Mouse (Mus musculus) thymus, adult 2 months (tissue): ENCODE measurements around the gene Nlrp14. TPM values are rescaled to one million over a fixed set of nuclear protein-coding genes. Genes with fewer than 3 reads are reported as not detected.
"Not testable (repeated sequence)": the region's sequence is repeated elsewhere in the genome, so short reads cannot be mapped to it uniquely, and the experiment has no call there.

Source experiments
- DNase-seq: peaks from one replicate; pipeline ENCODE4 v3.0.0; 2021
- H3K27ac ChIP-seq: fragments of 200-500 bp; 2 replicates; pipeline ENCODE4 v1.5.1; 2012; ENCODE audit warnings: low read length, control low read depth; ENCODE audit not compliant: control insufficient read depth, insufficient read depth
- H3K27me3 ChIP-seq: fragments of 200-500 bp; 2 replicates; pipeline ENCODE4 v1.6.1; 2012; ENCODE audit warnings: mild to moderate bottlenecking, low read length, moderate library complexity, mixed read lengths; ENCODE audit not compliant: control insufficient read depth, insufficient read depth
- H3K36me3 ChIP-seq: fragments of 200-500 bp; 2 replicates; pipeline ENCODE4 v1.6.1; 2012; ENCODE audit warnings: mild to moderate bottlenecking, low read length, moderate library complexity; ENCODE audit not compliant: control insufficient read depth, insufficient read depth
- H3K4me1 ChIP-seq: fragments of 200-500 bp; replicated peaks from 2 replicates; pipeline ENCODE4 v1.6.1; 2012; ENCODE audit warnings: low read length; ENCODE audit not compliant: control insufficient read depth, insufficient read depth
- H3K4me3 ChIP-seq: fragments of 200-500 bp; 2 replicates; pipeline ENCODE4 v1.5.1; 2012; ENCODE audit warnings: mild to moderate bottlenecking, low read length, control low read depth, moderate library complexity; ENCODE audit not compliant: control insufficient read depth, insufficient read depth
- CTCF ChIP-seq: fragments of 200-500 bp; IDR thresholded peaks from 2 replicates; pipeline ENCODE4 v1.5.1; 2012; ENCODE audit warnings: mild to moderate bottlenecking, control low read depth, low read length, moderate library complexity, borderline replicate concordance; ENCODE audit not compliant: control insufficient read depth, poor library complexity, insufficient read depth; ENCODE audit errors: extremely low read depth
- POLR2A ChIP-seq: fragments of 200-500 bp; IDR thresholded peaks from 2 replicates; pipeline ENCODE4 v1.6.1; 2012; ENCODE audit warnings: mild to moderate bottlenecking, low read length, control low read depth, moderate library complexity; ENCODE audit not compliant: control insufficient read depth, poor library complexity, insufficient read depth; ENCODE audit errors: extremely low read depth
- WGBS: fragments of 180-500 bp; shearing (Covaris S2); methylation state at CpG from one replicate; pipeline ENCODE4 v1.1.7; 2018; 5-methylcytosine and 5-hydroxymethylcytosine counted together
- polyA plus RNA-seq: library from polyadenylated mRNA; depleted of rRNA; stranded (reverse); fragments of >200 nt; gene quantifications from 2 replicates; pipeline ENCODE4 v1.2.3, GENCODE M21; 2012; rRNA removed

Nlrp14 gene
- 0.09 TPM in 1 of 2 replicates, not detected in the other for polyA plus RNA-seq

DNA sequence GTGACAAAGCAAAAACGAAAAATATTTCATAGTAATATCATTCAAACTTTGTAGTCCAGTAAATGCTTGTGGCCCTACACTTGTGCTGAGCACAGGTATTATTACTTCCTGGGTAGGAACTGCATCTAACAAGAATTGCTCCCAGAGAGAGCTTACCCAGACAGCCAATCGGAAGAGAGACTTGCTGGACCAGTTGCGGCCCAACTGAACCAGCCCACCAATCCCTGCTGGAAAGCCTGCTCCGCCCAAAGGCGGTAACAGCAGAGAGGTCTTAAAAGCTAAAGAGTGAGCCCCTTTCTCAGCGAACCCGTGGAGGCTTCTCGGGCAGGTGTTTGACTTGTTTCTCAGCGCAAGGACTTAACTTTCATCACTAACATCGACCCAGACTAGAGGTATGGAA, at the start of gene Nlrp14:
Gene Nlrp14 (plus strand): TSS at position 301 of the 400 bp plus-strand sequence.
- Histone ChIP-seq H3K27me3 (no peaks in the 10 kb centered on the region), H3K4me3 (no peak within 1 kb of the TSS), H3K27ac (no peak within 1 kb of the TSS), H3K4me1 (no peaks in the 10 kb centered on the region), H3K36me3 (no peaks in the 10 kb centered on the region)
- TF ChIP-seq CTCF (no peak), POLR2A (no peak)
- DNase-seq, result no peak
- 89% methylated on average over 10 of the region's 10 CpGs for WGBS

DNA sequence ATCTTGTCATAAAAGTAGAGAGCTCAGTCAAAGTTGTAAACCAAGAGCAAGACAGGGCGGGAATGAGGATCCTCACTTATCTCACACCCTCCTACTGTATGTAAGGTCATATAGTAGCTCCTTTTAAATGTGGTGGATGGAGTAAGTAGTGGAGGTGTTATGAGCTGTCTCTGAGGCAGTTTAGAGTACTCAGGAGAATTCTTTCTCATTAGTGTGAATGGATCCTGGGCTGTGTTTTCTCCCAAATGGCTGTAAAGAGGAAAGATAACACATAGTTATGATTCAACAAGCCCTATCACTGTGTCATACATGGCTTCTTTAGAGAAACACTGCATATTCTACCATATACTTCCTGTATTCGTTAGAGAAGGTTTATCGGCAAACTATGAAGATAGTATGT, 35.8 kb upstream of the Nlrp14 start, which contains the start of gene Olfr715:
Gene Olfr715 (minus strand): TSS at position 101 of the 400 bp plus-strand sequence.
- H3K27ac ChIP-seq, H3K27me3 ChIP-seq, DNase-seq, H3K36me3 ChIP-seq, H3K4me1 ChIP-seq, H3K4me3 ChIP-seq: not testable (repeated sequence)
- 84% methylated on average over 3 of the region's 3 CpGs for WGBS

DNA sequence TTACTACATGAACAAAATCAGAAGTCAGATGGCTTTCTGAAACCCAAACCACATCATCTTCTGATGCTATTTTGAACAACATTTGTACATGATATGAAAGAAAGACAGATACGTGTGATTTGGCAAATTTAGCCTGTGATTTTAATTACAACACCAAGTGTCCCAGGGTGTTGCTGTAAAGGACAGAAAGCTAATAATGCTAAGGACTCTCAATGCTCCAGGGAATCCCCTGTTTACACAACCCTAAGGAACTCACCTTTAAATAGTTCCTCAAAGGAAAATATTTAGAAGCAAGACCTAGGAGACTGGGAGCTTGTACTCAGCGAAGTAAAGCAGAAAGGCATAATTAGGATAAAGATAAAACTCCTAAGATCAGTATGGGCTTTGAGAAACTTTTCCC, 28.8 kb upstream of the Nlrp14 start, which contains the start of gene Olfr716:
Gene Olfr716 (plus strand): TSS at position 301 of the 400 bp plus-strand sequence.
- not testable (repeated sequence) for H3K4me1 ChIP-seq, H3K27me3 ChIP-seq, H3K27ac ChIP-seq, H3K4me3 ChIP-seq, H3K36me3 ChIP-seq, DNase-seq
- 81% methylated on average over 2 of the region's 2 CpGs for WGBS

DNA sequence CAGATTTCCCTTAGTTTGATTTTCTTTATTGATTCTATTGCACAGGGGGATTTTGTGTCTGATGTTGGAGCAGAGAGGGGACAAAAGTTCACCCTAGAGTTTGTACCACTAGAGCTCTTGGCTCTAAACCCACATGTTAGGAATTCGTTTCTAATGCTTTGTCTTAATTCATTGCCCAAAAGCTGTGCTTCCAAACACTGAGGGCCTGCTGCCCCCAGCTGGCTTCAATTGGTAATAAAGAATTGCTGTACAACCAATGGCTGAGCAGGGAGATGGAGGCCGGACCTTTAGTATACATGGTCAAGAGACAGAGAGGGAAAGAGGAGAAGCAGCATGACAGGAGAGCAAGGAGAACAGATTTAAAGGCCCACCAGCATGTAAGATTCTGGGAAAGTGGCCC, 13.6 kb downstream of the Nlrp14 start:
- no peaks in the 10 kb centered on the region for H3K36me3 ChIP-seq
- no peaks in the 10 kb centered on the region for H3K27me3 ChIP-seq
- no peaks in the 10 kb centered on the region for H3K4me1 ChIP-seq
- TF ChIP-seq POLR2A (no peak), CTCF (no peak)
- H3K4me3 ChIP-seq, result no peak overlapping the region
- no peak for DNase-seq
- 53% methylated on average over 2 of the region's 2 CpGs for WGBS
- H3K27ac ChIP-seq, result no peak overlapping the region

DNA sequence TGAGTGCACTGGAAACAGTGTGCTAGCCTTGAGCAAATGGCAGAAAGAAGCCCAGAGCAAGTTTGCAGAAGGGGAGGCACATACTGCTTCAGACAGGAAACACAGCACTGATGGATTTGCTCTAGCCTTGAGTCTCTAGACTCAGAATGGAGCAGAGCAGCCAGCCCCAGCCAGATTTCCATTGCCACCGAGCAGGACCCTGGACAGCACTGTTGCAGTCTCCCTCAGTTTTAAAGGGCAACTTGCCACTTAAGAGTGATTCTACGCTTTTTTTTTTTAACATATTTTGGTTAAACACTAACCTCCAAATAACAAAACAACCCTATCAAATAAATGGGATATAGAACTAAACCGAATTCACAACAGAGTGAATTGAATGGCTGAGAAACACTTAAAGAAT, 35.0 kb downstream of the Nlrp14 start:
- TF ChIP-seq CTCF (no peak), POLR2A (no peak)
- WGBS, result 46% methylated on average over 3 of the region's 3 CpGs

DNA sequence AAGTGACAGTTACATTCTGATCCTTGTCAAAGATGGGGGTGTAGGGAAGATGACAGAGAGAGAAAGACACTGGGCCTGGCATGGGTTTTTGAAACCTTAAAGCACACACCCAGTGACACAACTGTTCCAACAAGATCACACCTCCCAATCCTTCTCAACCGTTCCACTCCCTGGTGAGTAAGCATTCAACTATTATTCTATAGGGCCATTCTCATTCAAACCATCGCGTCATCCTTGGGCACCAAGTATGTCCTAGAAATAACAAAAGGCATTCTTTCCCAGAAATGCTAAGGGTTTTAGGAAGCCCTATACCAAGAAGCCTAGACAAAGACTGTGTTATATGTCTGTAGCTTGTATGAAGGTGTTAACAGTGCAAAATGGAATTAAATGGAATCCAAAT, 41.1 kb downstream of the Nlrp14 start:
- no peak overlapping the region for H3K27ac ChIP-seq
- no peak overlapping the region for H3K4me3 ChIP-seq
- no peaks in the 10 kb centered on the region for H3K36me3 ChIP-seq
- 91% methylated on average over 3 of the region's 3 CpGs for WGBS
- DNase-seq, result no peak
- no peaks in the 10 kb centered on the region for H3K4me1 ChIP-seq
- TF ChIP-seq POLR2A (no peak), CTCF (no peak)
- no peaks in the 10 kb centered on the region for H3K27me3 ChIP-seq

More for the DNA sequence above, 35.0 kb downstream of the Nlrp14 start:
- no peaks in the 10 kb centered on the region for H3K36me3 ChIP-seq
- H3K4me3 ChIP-seq, result no peak overlapping the region
- DNase-seq, result no peak
- H3K27ac ChIP-seq, result no peak overlapping the region
- no peaks in the 10 kb centered on the region for H3K27me3 ChIP-seq
- H3K4me1 ChIP-seq, result no peaks in the 10 kb centered on the region

DNA sequence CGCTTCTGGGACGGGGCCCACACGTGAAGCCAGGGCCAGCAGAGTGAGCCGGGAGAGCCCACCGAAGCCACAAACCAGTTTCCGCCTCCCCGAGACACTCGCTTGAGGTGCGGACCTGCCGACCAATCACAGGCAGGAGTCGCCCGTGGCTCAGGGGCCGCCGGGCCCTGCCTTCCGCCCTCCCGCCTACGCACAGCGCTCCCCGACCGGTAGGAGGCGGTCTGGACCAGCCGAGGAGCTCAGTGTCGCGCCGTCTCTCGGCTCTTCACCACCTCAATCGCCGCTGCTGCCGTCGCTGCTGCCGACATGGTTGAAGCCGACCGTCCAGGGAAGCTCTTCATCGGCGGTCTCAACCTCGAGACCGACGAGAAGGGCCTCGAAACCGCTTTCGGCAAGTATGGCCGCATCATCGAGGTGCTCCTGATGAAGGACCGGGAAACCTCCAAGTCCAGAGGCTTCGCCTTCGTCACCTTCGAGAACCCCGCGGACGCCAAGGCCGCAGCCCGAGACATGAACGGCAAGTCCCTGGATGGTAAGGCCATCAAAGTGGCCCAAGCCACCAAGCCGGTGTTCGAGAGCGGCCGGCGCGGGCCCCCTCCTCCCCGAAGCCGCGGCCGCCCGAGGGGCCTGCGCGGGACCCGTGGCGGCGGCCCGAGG, 42.5 kb downstream of the Nlrp14 start, which contains the start of gene Rbmxl2:
Gene Rbmxl2 (plus strand): TSS at position 242 of the 657 bp plus-strand sequence.
- no peak for DNase-seq
- 54% methylated on average over 70 of the region's 70 CpGs for WGBS
- H3K36me3 ChIP-seq, result no peaks in the 10 kb centered on the region

More for the DNA sequence above, 42.5 kb downstream of the Nlrp14 start, which contains the start of gene Rbmxl2:
- H3K27ac ChIP-seq, result no peak within 1 kb of the TSS
- no peaks in the 10 kb centered on the region for H3K27me3 ChIP-seq
- no peak within 1 kb of the TSS for H3K4me3 ChIP-seq
- TF ChIP-seq CTCF, result no peak
- TF ChIP-seq POLR2A, result no peak
- no peaks in the 10 kb centered on the region for H3K4me1 ChIP-seq
